Mouse (Mus musculus): ENCODE measurements at regions not wholly inside any gene's neighbourhood (a gene's known extent, or its start where the extent isn't known, plus 50 kb on each side); places are given as distances from the start of the nearest gene placed in this dataset.

DNA sequence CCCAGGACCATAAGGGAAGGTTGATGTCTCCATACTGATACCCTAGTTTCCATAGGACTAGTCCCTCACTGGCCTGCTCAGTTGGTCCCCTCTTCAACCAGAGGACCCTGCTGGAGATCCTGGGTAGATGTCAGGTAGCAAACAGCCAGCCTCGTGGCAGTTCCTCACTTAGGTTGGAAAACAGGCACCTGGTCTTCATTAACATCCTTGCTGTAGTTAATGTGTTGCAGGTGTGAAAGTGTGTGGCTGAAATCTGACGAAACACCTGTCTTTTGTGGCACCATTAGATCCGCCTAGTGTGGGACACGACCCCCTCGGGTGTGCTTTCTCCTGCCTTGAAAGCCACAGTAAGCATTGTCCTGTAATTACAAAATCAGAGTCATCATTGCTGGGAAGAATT, 551.9 kb downstream of the Nfib start:
- H3K27ac ChIP-seq (ENCODE audit: low read depth, low read length) = no peak overlapping the region
- H3K4me3 ChIP-seq (ENCODE audit: low read depth, low read length) = no peak overlapping the region
- no peak overlapping the region for H3K9ac ChIP-seq (ENCODE audit: low read length)
- no peaks in the 10 kb centered on the region for H3K4me1 ChIP-seq (ENCODE audit: control insufficient read depth, insufficient read depth, low read length)
- 82% methylated on average over 5 of the region's 5 CpGs for WGBS
- H3K4me2 ChIP-seq = no peak overlapping the region
- peak; percentile 45 for DNase-seq (ENCODE audit: low spot score, missing footprints)
- ATAC-seq (ENCODE audit: low FRiP score) = no peak
- no peaks in the 10 kb centered on the region for H3K27me3 ChIP-seq (ENCODE audit: control insufficient read depth, insufficient read depth, low read length)
- no peaks in the 10 kb centered on the region for H3K9me3 ChIP-seq (ENCODE audit: control insufficient read depth, low read length)
- no peaks in the 10 kb centered on the region for H3K36me3 ChIP-seq (ENCODE audit: control insufficient read depth, insufficient read depth, low read length)

DNA sequence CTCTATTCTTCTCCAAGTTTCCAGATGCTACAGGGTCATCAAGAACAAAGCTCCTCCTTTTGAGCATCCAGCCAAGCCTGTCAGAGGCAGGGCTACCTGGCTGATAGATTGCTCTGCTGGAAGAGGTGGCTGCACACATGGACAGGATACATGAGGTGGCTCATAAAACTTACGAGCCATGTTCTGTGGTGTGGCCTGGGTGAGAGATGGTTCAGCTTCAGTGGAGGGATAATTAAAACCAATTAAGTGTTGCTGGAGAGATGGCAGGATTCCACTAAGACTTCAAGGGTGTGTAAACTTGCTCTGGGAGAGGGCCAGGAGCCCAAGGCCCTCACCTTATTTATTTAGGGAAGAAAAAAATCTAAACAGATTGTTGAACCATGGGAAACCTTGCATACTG, 555.6 kb downstream of the Nfib start:
- H3K9me3 ChIP-seq (ENCODE audit: control insufficient read depth, low read length) = no peaks in the 10 kb centered on the region

GRCm38 (mm10) chr4:82148129-82149064, 557.2 kb downstream of the Nfib start:
- no peak overlapping the region for H3K4me3 ChIP-seq (ENCODE audit: low read depth, low read length)
- no peaks in the 10 kb centered on the region for H3K9me3 ChIP-seq (ENCODE audit: control insufficient read depth, low read length)
- ATAC-seq (ENCODE audit: low FRiP score) (no peak), DNase-seq (ENCODE audit: low spot score, missing footprints) (peak; percentile 81)
- H3K36me3 ChIP-seq (ENCODE audit: control insufficient read depth, insufficient read depth, low read length) = no peaks in the 10 kb centered on the region
- no peak overlapping the region for H3K9ac ChIP-seq (ENCODE audit: low read length)
- no peaks in the 10 kb centered on the region for H3K4me1 ChIP-seq (ENCODE audit: control insufficient read depth, insufficient read depth, low read length)
- H3K27me3 ChIP-seq (ENCODE audit: control insufficient read depth, insufficient read depth, low read length) = no peaks in the 10 kb centered on the region
- WGBS = 64% methylated on average over 6 of the region's 6 CpGs
- H3K27ac ChIP-seq (ENCODE audit: low read depth, low read length) = no peak overlapping the region
- H3K4me2 ChIP-seq = no peak overlapping the region

More for the DNA sequence above, 555.6 kb downstream of the Nfib start:
- Histone ChIP-seq H3K4me3 (ENCODE audit: low read depth, low read length) (no peak overlapping the region), H3K36me3 (ENCODE audit: control insufficient read depth, insufficient read depth, low read length) (no peaks in the 10 kb centered on the region), H3K27ac (ENCODE audit: low read depth, low read length) (no peak overlapping the region), H3K9ac (ENCODE audit: low read length) (no peak overlapping the region), H3K27me3 (ENCODE audit: control insufficient read depth, insufficient read depth, low read length) (no peaks in the 10 kb centered on the region), H3K4me2 (no peak overlapping the region), H3K4me1 (ENCODE audit: control insufficient read depth, insufficient read depth, low read length) (no peaks in the 10 kb centered on the region)
- DNase-seq (ENCODE audit: low spot score, missing footprints) (peak; percentile 72), ATAC-seq (ENCODE audit: low FRiP score) (no peak)
- 70% methylated on average over 1 of the region's 1 CpGs for WGBS

- Histone ChIP-seq H3K4me1 (ENCODE audit: control insufficient read depth, insufficient read depth, low read length) (no peaks in the 10 kb centered on the region), H3K27ac (ENCODE audit: low read depth, low read length) (no peak overlapping the region), H3K27me3 (ENCODE audit: control insufficient read depth, insufficient read depth, low read length) (no peaks in the 10 kb centered on the region), H3K9me3 (ENCODE audit: control insufficient read depth, low read length) (no peaks in the 10 kb centered on the region), H3K36me3 (ENCODE audit: control insufficient read depth, insufficient read depth, low read length) (no peaks in the 10 kb centered on the region), H3K4me3 (ENCODE audit: low read depth, low read length) (no peak overlapping the region), H3K9ac (ENCODE audit: low read length) (no peak overlapping the region), H3K4me2 (no peak overlapping the region)
- ATAC-seq (ENCODE audit: low FRiP score) (no peak), DNase-seq (ENCODE audit: low spot score, missing footprints) (peak; percentile 72)
- WGBS = 87% methylated on average over 3 of the region's 3 CpGs
Observed at GRCm38 (mm10) chr4:82142391-82142790, 563.2 kb downstream of the Nfib start.

- Histone ChIP-seq H3K4me3 (ENCODE audit: low read depth, low read length) (no peak overlapping the region), H3K4me2 (no peak overlapping the region), H3K27ac (ENCODE audit: low read depth, low read length) (no peak overlapping the region), H3K4me1 (ENCODE audit: control insufficient read depth, insufficient read depth, low read length) (no peaks in the 10 kb centered on the region), H3K9me3 (ENCODE audit: control insufficient read depth, low read length) (no peaks in the 10 kb centered on the region), H3K36me3 (ENCODE audit: control insufficient read depth, insufficient read depth, low read length) (no peaks in the 10 kb centered on the region), H3K9ac (ENCODE audit: low read length) (no peak overlapping the region), H3K27me3 (ENCODE audit: control insufficient read depth, insufficient read depth, low read length) (no peaks in the 10 kb centered on the region)
- 90% methylated on average over 6 of the region's 6 CpGs for WGBS
- peak; percentile 19 for DNase-seq (ENCODE audit: low spot score, missing footprints)
- no peak for ATAC-seq (ENCODE audit: low FRiP score)
Observed at GRCm38 (mm10) chr4:82139806-82140205, 565.7 kb downstream of the Nfib start.

DNA sequence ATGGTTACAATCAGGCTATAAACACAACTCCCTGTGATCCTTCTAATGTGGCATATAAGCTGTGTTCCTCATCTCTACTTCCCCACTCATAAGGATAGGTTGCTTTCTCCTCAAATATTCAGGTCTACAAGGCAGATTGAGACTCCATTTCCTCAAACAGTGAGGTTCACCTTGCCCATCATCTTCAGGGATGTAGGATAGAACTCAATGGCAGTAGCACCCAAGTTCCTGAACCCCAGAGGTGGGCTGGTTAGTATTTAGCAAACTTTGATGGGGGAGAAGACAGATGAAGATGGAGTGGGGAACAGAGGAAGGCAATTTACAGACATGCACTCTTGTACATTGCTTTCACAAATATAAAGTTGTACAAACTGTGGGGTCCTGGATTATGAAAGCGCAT, 566.5 kb downstream of the Nfib start:
- no peak overlapping the region for H3K4me2 ChIP-seq
- no peak overlapping the region for H3K27ac ChIP-seq (ENCODE audit: low read depth, low read length)
- whole genome bisulfite sequencing = 97% methylated on average over 1 of the region's 1 CpGs
- H3K9ac ChIP-seq (ENCODE audit: low read length) = no peak overlapping the region
- no peak overlapping the region for H3K4me3 ChIP-seq (ENCODE audit: low read depth, low read length)
- no peaks in the 10 kb centered on the region for H3K4me1 ChIP-seq (ENCODE audit: control insufficient read depth, insufficient read depth, low read length)
- no peaks in the 10 kb centered on the region for H3K27me3 ChIP-seq (ENCODE audit: control insufficient read depth, insufficient read depth, low read length)
- DNase-seq (ENCODE audit: low spot score, missing footprints) (peak; percentile 73), ATAC-seq (ENCODE audit: low FRiP score) (no peak)
- H3K9me3 ChIP-seq (ENCODE audit: control insufficient read depth, low read length) = no peaks in the 10 kb centered on the region
- no peaks in the 10 kb centered on the region for H3K36me3 ChIP-seq (ENCODE audit: control insufficient read depth, insufficient read depth, low read length)

GRCm38 (mm10) chr4:82132851-82133250, 572.7 kb downstream of the Nfib start:
- H3K36me3 ChIP-seq (ENCODE audit: control insufficient read depth, insufficient read depth, low read length) = no peaks in the 10 kb centered on the region
- H3K9me3 ChIP-seq (ENCODE audit: control insufficient read depth, low read length) = no peaks in the 10 kb centered on the region
- no peaks in the 10 kb centered on the region for H3K27me3 ChIP-seq (ENCODE audit: control insufficient read depth, insufficient read depth, low read length)
- H3K9ac ChIP-seq (ENCODE audit: low read length) = no peak overlapping the region
- no peak overlapping the region for H3K4me2 ChIP-seq
- DNase-seq (ENCODE audit: low spot score, missing footprints) (no peak), ATAC-seq (ENCODE audit: low FRiP score) (no peak)
- no peak overlapping the region for H3K27ac ChIP-seq (ENCODE audit: low read depth, low read length)
- H3K4me1 ChIP-seq (ENCODE audit: control insufficient read depth, insufficient read depth, low read length) = no peaks in the 10 kb centered on the region
- H3K4me3 ChIP-seq (ENCODE audit: low read depth, low read length) = no peak overlapping the region
- WGBS = 91% methylated on average over 3 of the region's 3 CpGs

- no peak for ATAC-seq (ENCODE audit: low FRiP score)
- H3K4me1 ChIP-seq (ENCODE audit: control insufficient read depth, insufficient read depth, low read length) = no peaks in the 10 kb centered on the region
- 88% methylated on average over 4 of the region's 4 CpGs for WGBS
Observed at GRCm38 (mm10) chr4:82132326-82132725, 573.2 kb downstream of the Nfib start.

DNA sequence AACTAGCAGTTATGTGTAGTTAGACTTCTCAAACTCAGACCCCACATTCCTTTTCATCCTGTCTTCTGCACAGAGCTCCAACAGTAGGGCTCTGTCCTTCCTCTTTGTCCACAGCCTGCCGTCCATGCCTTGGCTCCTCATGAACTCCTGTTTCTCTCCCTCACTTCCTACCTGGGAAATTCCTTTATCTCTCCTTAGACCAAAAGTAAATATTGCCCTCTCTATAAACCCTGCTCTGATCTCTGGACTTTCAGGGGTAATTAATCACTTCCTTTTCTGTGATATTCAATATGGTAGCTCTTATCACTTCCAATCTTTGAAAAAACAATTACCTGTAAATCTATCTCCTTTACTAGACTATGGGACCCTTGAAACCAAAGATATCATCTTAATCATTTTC, 576.1 kb downstream of the Nfib start:
- Histone ChIP-seq H3K27me3 (ENCODE audit: control insufficient read depth, insufficient read depth, low read length) (no peaks in the 10 kb centered on the region), H3K36me3 (ENCODE audit: control insufficient read depth, insufficient read depth, low read length) (no peaks in the 10 kb centered on the region), H3K27ac (ENCODE audit: low read depth, low read length) (no peak overlapping the region), H3K9ac (ENCODE audit: low read length) (no peak overlapping the region), H3K4me3 (ENCODE audit: low read depth, low read length) (no peak overlapping the region), H3K9me3 (ENCODE audit: control insufficient read depth, low read length) (no peaks in the 10 kb centered on the region), H3K4me2 (no peak overlapping the region), H3K4me1 (ENCODE audit: control insufficient read depth, insufficient read depth, low read length) (no peaks in the 10 kb centered on the region)
- DNase-seq (ENCODE audit: low spot score, missing footprints) (peak; percentile 17), ATAC-seq (ENCODE audit: low FRiP score) (no peak)
- WGBS = 79% methylated on average over 1 of the region's 1 CpGs

More at GRCm38 (mm10) chr4:82132326-82132725, 573.2 kb downstream of the Nfib start:
- peak; percentile 33 for DNase-seq (ENCODE audit: low spot score, missing footprints)
- Histone ChIP-seq H3K4me2 (no peak overlapping the region), H3K27ac (ENCODE audit: low read depth, low read length) (no peak overlapping the region), H3K36me3 (ENCODE audit: control insufficient read depth, insufficient read depth, low read length) (no peaks in the 10 kb centered on the region), H3K9ac (ENCODE audit: low read length) (no peak overlapping the region), H3K4me3 (ENCODE audit: low read depth, low read length) (no peak overlapping the region), H3K27me3 (ENCODE audit: control insufficient read depth, insufficient read depth, low read length) (no peaks in the 10 kb centered on the region), H3K9me3 (ENCODE audit: control insufficient read depth, low read length) (no peaks in the 10 kb centered on the region)
